In the genomic region with DNA sequence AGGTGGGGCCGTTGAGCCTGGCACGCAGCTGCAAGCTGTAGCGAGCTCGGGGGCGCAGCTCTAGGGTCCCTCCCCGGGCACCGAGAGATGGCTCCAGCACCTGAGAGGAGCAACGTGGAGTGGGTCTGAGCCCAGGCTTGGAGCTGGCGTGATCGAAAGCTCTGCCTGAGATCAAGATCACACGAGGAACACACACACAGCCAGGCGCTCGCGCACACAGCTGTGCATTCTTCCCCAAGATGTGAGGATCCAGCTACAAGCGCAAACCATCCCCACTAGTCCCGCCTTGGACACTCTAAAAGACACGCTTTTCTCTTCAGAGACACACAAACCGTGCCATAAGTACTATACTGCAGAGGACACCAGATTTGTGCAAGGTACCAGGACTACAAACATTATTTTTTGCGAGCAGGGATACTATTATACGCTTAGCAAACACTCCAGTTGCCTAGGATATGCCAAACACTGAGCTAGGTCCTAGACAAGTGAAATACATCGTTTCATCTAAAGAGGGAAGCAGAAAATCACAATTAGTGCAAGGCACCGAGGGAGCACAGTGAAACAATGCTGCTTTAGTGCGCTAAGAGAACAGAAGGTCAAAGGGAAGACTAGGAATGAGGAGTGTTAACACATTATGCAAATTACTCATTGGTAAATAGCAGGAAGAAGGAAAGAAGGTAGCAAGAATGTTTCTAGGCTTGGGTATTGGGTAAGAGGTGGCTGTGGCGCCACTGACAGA, we compare ENCODE assay signal across 8 mouse cellular contexts. TPM values are rescaled to one million over a fixed set of nuclear protein-coding genes. Genes with fewer than 3 reads are reported as not detected.
DNase-seq lines count a peak whose midpoint lies in the region; ATAC-seq lines count a peak whose summit lies in the region.

No protein-coding gene starts in this region.

- no peaks in the 10 kb centered on the region for H3K36me3 ChIP-seq in embryonic facial prominence, embryonic 11.5 days (replicated peaks; ENCODE audit: control insufficient read depth, insufficient read depth, low read depth, low read length)
- H3K36me3 ChIP-seq in limb, embryonic 11.5 days (ENCODE audit: control insufficient read depth, insufficient read depth, low read length), result no peaks in the 10 kb centered on the region
- no peaks in the 10 kb centered on the region for H3K36me3 ChIP-seq in neural tube, embryonic 12.5 days

- H3K4me2 ChIP-seq in embryonic facial prominence, embryonic 11.5 days (ENCODE audit: low read depth, low read length), result peak overlapping the region; percentile 89
- peak overlapping the region; percentile 81 for H3K4me2 ChIP-seq in limb, embryonic 11.5 days (ENCODE audit: low read depth, severe bottlenecking)
- peak overlapping the region; percentile 82 for H3K4me2 ChIP-seq in neural tube, embryonic 12.5 days (replicated peaks)

- DNase-seq in kidney, adult 9 months, result peak; percentile 20
- DNase-seq in kidney, postnatal 25 days, result no peak
- DNase-seq in embryonic facial prominence, embryonic 11.5 days (ENCODE audit: low spot score), result peak; percentile 23
- DNase-seq in limb, embryonic 11.5 days (ENCODE audit: low spot score), result peak; percentile 34
- no peak for DNase-seq in frontal cortex, postnatal 36 days (ENCODE audit: low spot score in 2 of 2)
- DNase-seq in B cell, adult 2 months, result no peak
- no peak for DNase-seq in adrenal gland, postnatal 14 days

- no peaks in the 10 kb centered on the region for H3K9me3 ChIP-seq in embryonic facial prominence, embryonic 11.5 days (replicated peaks; ENCODE audit: control insufficient read depth, low read length)
- H3K9me3 ChIP-seq in limb, embryonic 11.5 days (ENCODE audit: control insufficient read depth, low read length), result no peaks in the 10 kb centered on the region
- H3K9me3 ChIP-seq in neural tube, embryonic 12.5 days, result no peaks in the 10 kb centered on the region

- peak overlapping the region; percentile 62 for H3K9ac ChIP-seq in embryonic facial prominence, embryonic 11.5 days (replicated peaks; ENCODE audit: low read length)
- peak overlapping the region; percentile 57 for H3K9ac ChIP-seq in limb, embryonic 11.5 days (ENCODE audit: low read length)
- peak overlapping the region; percentile 55 for H3K9ac ChIP-seq in neural tube, embryonic 12.5 days

- 19% methylated on average over 24 of the region's 24 CpGs for WGBS in embryonic facial prominence, embryonic 11.5 days
- 34% methylated on average over 24 of the region's 24 CpGs for WGBS in limb, embryonic 11.5 days
- WGBS in neural tube, embryonic 12.5 days, result 13% methylated on average over 24 of the region's 24 CpGs

- peak overlapping the region; percentile 44 for H3K4me3 ChIP-seq in embryonic facial prominence, embryonic 11.5 days (ENCODE audit: low read depth, low read length)
- peak overlapping the region; percentile 32 for H3K4me3 ChIP-seq in limb, embryonic 11.5 days (ENCODE audit: low read depth, low read length)
- H3K4me3 ChIP-seq in neural tube, embryonic 12.5 days, result peak overlapping the region; percentile 37

- no peak overlapping the region for H3K27ac ChIP-seq in embryonic facial prominence, embryonic 11.5 days (replicated peaks; ENCODE audit: low read depth, low read length)
- no peak overlapping the region for H3K27ac ChIP-seq in limb, embryonic 11.5 days (replicated peaks; ENCODE audit: low read depth, low read length)
- no peak overlapping the region for H3K27ac ChIP-seq in neural tube, embryonic 12.5 days

- H3K4me1 ChIP-seq in embryonic facial prominence, embryonic 11.5 days (ENCODE audit: control insufficient read depth, insufficient read depth, low read length), result no peaks in the 10 kb centered on the region
- peaks cover 11% of the 10 kb centered on the region for H3K4me1 ChIP-seq in limb, embryonic 11.5 days (ENCODE audit: control insufficient read depth, insufficient read depth, low read length)
- peaks cover 15% of the 10 kb centered on the region; the same call in 1 of the 2 replicates for H3K4me1 ChIP-seq in neural tube, embryonic 12.5 days

- H3K27me3 ChIP-seq in embryonic facial prominence, embryonic 11.5 days (ENCODE audit: control insufficient read depth, insufficient read depth, low read length), result no peaks in the 10 kb centered on the region
- H3K27me3 ChIP-seq in limb, embryonic 11.5 days (ENCODE audit: control insufficient read depth, insufficient read depth, low read length), result no peaks in the 10 kb centered on the region
- 0 out of 2 replicates have a peak, but pooled peaks cover 8% of the 10 kb centered on the region for H3K27me3 ChIP-seq in neural tube, embryonic 12.5 days (replicated peaks)

- ATAC-seq in embryonic facial prominence, embryonic 11.5 days (replicated peaks; ENCODE audit: insufficient number of reproducible peaks, low FRiP score, low TSS enrichment, low read depth), result peak; percentile 30
- 0 out of 2 replicates have a peak, but pooled peaks have one; percentile 5 for ATAC-seq in limb, embryonic 11.5 days (ENCODE audit: insufficient number of reproducible peaks, low FRiP score, low TSS enrichment, low read depth)
- peak; percentile 52 for ATAC-seq in neural tube, embryonic 12.5 days (ENCODE audit: low FRiP score, low read depth)

RNA-seq across cellular contexts. Expression of a gene that starts 9.4 kb away (rescaled TPM):
- polyA plus RNA-seq in embryonic facial prominence, embryonic 11.5 days (2014; fragmentation: Nextera tagmentation; extraction: Ambion mirVana), result 298 and 317 TPM in 2 replicates
- 355 and 368 TPM in 2 replicates for polyA plus RNA-seq in limb, embryonic 11.5 days (2014; fragmentation: Nextera tagmentation; extraction: Ambion mirVana)
- polyA plus RNA-seq in neural tube, embryonic 12.5 days (2016; fragmentation: Nextera tagmentation; extraction: Ambion mirVana), result 165 and 181 TPM in 2 replicates
- 24.5 and 25.0 TPM in 2 replicates for total RNA-seq in adrenal gland, postnatal 14 days (2021)

RNA-seq across cellular contexts. Expression of a gene that starts 10.7 kb away (rescaled TPM):
- polyA plus RNA-seq in embryonic facial prominence, embryonic 11.5 days (2014; fragmentation: Nextera tagmentation; extraction: Ambion mirVana), result 1.2 and 1.4 TPM in 2 replicates
- 1.3 TPM in 2 replicates for polyA plus RNA-seq in limb, embryonic 11.5 days (2014; fragmentation: Nextera tagmentation; extraction: Ambion mirVana)
- polyA plus RNA-seq in neural tube, embryonic 12.5 days (2016; fragmentation: Nextera tagmentation; extraction: Ambion mirVana), result 0.46 and 0.68 TPM in 2 replicates
- total RNA-seq in adrenal gland, postnatal 14 days (2021), result 0.15 and 0.41 TPM in 2 replicates

RNA-seq across cellular contexts. Expression of a gene that starts 18.7 kb away (rescaled TPM):
- polyA plus RNA-seq in embryonic facial prominence, embryonic 11.5 days (2014; fragmentation: Nextera tagmentation; extraction: Ambion mirVana), result 38.6 and 43.5 TPM in 2 replicates
- 42.7 and 48.8 TPM in 2 replicates for polyA plus RNA-seq in limb, embryonic 11.5 days (2014; fragmentation: Nextera tagmentation; extraction: Ambion mirVana)
- polyA plus RNA-seq in neural tube, embryonic 12.5 days (2016; fragmentation: Nextera tagmentation; extraction: Ambion mirVana), result 38.2 and 40.6 TPM in 2 replicates
- total RNA-seq in adrenal gland, postnatal 14 days (2021), result 66.4 and 75.4 TPM in 2 replicates

RNA-seq across cellular contexts. Expression of a gene that starts 37.4 kb away (rescaled TPM):
- polyA plus RNA-seq in embryonic facial prominence, embryonic 11.5 days (2014; fragmentation: Nextera tagmentation; extraction: Ambion mirVana), result 141 and 167 TPM in 2 replicates
- polyA plus RNA-seq in limb, embryonic 11.5 days (2014; fragmentation: Nextera tagmentation; extraction: Ambion mirVana), result 130 and 134 TPM in 2 replicates
- polyA plus RNA-seq in neural tube, embryonic 12.5 days (2016; fragmentation: Nextera tagmentation; extraction: Ambion mirVana), result 127 and 137 TPM in 2 replicates
- 65.7 and 67.9 TPM in 2 replicates for total RNA-seq in adrenal gland, postnatal 14 days (2021)

RNA-seq across cellular contexts. Expression of a gene that starts 37.5 kb away (rescaled TPM):
- 6.8 and 7.0 TPM in 2 replicates for polyA plus RNA-seq in embryonic facial prominence, embryonic 11.5 days (2014; fragmentation: Nextera tagmentation; extraction: Ambion mirVana)
- polyA plus RNA-seq in limb, embryonic 11.5 days (2014; fragmentation: Nextera tagmentation; extraction: Ambion mirVana), result 11.0 and 13.3 TPM in 2 replicates
- 10.8 and 11.8 TPM in 2 replicates for polyA plus RNA-seq in neural tube, embryonic 12.5 days (2016; fragmentation: Nextera tagmentation; extraction: Ambion mirVana)
- total RNA-seq in adrenal gland, postnatal 14 days (2021), result 18.3 and 22.5 TPM in 2 replicates

Comparison
In these comparisons a context has a peak if more than half of its experiments do, and no peak if none do; other contexts are left out.
1. DNase-seq: peak in kidney, adult 9 months (single experiment), embryonic facial prominence, embryonic 11.5 days (single experiment) and limb, embryonic 11.5 days (single experiment); none in kidney, postnatal 25 days (0 of 2), frontal cortex, postnatal 36 days (0 of 2), B cell, adult 2 months (0 of 2) and adrenal gland, postnatal 14 days (single experiment).
2. Peak in every context shown above with its lines, with median percentiles within 50 percentile points of each other: ATAC-seq, H3K4me2 ChIP-seq, H3K4me3 ChIP-seq and H3K9ac ChIP-seq.